Mouse (Mus musculus) c-Kit-positive CD71-negative TER-119-negative erythroid progenitor cells, embryonic 14.5 days (primary cell): ENCODE results near the gene Actl6a.
A peak's percentile ranks its signal among the peaks of the same experiment; 100 is the strongest.
"Not testable (repeated sequence)": the region's sequence is repeated elsewhere in the genome, so short reads cannot be mapped to it uniquely, and the experiment has no call there.

Source experiments
- DNase-seq: peaks from one replicate; pipeline ENCODE4 v3.0.0-alpha.2; 2013; ENCODE audit warnings: low read depth

The Actl6a gene

DNA sequence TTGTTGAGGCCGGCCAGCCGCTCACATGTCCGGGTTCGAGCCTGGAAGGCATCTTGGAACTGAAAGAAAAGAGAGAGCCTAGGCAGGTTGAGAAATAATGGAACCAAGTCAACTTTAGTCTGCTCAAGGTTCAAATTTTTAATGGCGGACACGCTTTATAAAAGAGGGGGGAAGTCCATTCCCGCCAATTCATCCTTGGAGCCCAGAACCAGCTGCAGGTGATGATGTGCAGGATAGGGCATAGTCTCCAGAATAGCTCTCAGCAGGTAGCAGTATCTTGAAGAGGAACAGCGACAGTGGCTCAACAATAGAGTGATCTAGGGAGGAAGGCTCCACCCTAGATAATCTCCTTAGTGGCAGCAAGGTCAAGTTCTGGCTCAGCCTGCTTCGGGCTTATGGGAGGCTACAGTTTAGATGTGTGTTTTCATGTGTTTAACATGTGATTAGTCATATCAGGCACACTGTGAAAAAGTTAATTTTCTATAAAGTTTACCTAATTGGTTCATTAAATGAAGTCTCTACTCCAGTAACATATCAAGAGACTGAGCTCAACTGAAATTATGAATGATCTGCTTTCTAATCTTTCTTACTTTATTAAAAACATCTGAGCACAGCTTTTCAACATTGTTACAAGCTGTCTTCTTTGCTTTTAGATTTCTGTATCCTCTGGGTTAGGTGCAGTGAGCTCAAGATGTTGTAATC, at the start of gene Actl6a:
Gene Actl6a (plus strand): TSS at position 652 of the 702 bp plus-strand sequence.
- DNase-seq, result not testable (repeated sequence)

GRCm38 (mm10) chr3:32656398-32656994, 49.6 kb upstream of the Actl6a start:
- DNase-seq, result no peak

DNA sequence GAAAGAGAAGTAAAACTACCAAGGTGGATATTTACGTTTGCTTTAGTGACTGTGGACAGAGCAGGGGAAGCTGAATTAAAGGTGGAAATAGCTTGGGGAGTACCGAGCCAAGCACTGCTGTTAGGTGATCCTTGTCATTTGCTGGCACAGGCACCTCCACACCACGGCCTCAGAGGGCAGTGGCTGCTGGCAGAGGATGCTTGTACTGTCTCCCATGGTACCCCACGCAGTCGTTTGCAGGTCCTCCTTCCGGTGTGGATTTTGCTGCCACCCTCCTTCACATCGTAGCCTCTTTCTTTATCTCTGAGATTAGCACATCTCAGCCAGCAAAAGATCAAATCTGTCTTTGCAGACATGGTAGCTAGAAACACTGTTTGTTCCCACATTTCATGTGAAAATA, 47.7 kb upstream of the Actl6a start:
- no peak for DNase-seq

DNA sequence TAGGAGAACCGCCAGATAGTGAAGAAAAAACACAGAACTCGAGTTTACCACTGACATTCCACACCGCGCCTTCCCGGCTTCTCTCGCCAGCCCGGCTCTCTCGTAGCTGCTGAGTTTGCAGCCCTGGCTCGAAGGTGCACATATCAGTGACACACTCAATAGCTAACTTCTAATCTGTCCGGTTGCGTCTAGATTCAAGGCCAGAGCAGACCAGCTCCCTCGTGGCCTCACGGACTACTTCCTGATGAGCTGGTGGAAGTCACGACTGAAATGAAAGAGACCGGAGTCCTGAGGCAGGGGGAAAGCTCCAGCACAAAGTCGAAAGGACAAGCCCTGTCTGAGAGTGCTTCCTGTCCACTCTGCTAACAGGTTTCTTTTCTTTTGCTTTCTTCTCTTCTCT, 47.3 kb upstream of the Actl6a start:
- DNase-seq, result no peak

GRCm38 (mm10) chr3:32659506-32659905, 46.6 kb upstream of the Actl6a start:
- no peak for DNase-seq

GRCm38 (mm10) chr3:32660276-32660675, 45.8 kb upstream of the Actl6a start:
- DNase-seq, result peak; percentile 30

- no peak for DNase-seq
Measured at GRCm38 (mm10) chr3:32660831-32661555, 45.1 kb upstream of the Actl6a start.

DNA sequence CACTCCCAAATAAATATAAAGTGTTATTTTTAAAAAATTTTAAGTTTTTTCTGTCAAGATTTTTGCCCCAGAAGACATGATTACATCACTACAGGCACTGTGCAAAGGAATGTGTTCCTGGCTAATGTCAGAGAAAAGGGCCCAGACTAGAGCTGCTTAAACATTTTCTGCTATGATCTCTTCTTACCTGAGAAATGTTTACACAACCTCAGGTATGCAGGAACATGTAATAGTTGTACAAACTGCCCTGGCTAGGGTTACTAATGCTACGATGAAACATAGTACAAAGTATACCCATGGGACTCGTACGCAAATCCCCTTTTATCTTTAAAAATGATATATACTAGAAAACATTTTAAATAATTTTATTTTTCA, 44.6 kb upstream of the Actl6a start:
- DNase-seq, result no peak

GRCm38 (mm10) chr3:32668256-32668959, 37.7 kb upstream of the Actl6a start:
- no peak for DNase-seq

DNA sequence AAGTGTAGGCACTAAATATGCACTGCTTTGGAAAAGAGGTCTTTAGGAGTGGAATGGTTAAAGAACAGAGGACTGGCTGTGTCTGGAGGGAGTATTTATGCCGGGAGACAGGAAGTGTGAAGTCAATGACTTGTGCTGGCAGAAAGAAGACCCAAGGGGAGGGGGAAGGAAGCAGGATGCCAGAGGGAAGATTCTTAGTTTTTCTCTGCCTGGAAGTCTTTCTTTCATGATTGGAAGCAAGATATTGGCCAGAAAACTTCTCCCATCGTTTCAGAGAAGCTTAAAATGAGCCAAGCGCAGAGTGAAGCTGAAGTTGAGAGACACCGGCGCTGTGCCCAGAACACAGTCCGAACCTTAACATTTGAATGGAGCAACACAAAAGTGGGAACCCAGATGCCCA, 36.9 kb upstream of the Actl6a start:
- no peak for DNase-seq

GRCm38 (mm10) chr3:32670196-32670595, 35.9 kb upstream of the Actl6a start:
- no peak for DNase-seq

DNA sequence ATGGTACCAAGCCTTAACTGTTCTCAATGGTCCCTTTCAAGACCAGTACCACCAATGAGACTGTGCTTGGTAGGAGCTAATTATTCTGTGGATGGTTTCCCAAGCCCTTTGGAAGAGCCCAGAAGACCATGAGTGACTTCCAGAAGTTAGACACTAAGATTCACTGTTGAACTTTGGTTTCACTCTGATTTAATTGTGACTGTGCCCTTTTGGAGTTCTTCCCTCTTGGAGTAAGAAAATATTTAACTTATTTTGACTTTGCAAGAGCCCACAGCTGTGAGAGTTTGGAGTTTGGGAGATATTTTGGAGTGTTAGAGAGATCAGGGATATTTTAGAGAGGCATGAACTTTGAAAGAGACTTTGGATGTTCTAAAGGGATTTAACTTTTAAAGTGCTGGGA, 32.9 kb upstream of the Actl6a start:
- no peak for DNase-seq

GRCm38 (mm10) chr3:32676393-32676792, 29.7 kb upstream of the Actl6a start:
- no peak for DNase-seq

DNA sequence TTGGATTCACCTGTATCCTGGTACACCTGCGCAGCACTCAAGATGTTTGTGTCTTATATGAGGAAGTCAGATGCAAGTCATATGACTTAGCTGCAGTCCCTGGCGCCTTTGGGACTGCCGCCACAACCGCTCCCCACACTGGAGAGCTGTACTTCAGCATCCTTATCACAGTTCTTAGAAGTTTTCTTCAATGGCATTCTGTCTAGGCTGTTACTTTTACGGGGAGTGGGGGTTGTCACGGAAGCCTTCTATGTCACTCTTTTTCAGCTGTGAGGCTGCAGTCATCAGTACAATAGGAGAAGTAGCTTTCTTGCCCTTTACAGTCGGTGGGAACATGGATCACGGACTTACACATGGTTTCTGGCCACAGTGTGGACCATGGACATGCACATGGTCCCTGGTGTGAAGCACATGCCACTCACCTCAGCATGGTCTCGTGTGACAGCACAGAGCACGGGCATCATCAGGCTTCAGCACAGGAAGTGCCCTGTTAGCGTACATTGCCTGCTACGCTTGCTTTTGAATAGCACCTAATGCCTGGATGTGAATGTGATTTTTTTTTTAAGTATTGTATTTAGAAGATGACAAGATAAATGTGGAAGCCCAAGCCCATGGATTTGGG, 23.1 kb upstream of the Actl6a start:
- no peak for DNase-seq

GRCm38 (mm10) chr3:32684631-32685030, 21.5 kb upstream of the Actl6a start:
- no peak for DNase-seq

DNA sequence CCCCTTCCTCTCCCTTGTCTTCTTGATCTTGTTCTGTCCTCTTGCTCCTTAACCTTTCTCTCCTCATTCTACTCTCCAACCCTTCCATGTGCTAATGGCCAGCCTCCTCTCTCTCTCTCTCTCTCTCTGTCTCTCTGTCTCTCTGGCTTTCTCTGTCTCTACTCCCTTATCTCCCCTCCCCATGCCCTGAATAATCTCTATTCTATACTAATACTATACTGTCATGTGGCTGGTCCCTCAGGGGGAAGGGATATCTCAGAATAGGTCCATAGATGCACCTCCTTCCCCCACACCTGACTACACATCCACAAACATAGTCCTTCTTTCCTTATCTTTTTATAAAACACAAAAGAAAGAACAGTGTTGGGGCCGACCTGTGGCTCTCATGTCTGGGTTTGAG, 19.6 kb upstream of the Actl6a start:
- no peak for DNase-seq

DNA sequence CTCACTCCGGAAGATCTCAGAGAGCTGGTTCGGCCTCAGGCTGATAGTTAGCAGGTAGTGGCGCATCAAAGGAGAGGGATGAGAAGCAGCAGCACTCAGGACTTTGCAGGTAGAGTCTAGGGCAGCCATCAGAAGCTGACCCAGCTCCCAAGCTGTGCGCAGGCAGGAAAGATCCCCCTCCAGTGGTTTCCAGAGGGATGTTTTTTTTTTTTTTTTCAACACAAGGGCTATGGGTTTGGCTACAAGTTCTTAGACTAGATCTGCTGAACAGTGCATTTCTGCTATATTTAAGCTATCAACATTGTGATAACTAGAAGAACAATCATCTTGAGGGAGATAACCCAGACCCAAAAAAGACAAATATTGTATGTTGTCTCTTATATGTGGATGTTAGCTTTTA, 18.9 kb upstream of the Actl6a start:
- no peak for DNase-seq

GRCm38 (mm10) chr3:32689567-32689999, 16.5 kb upstream of the Actl6a start:
- no peak for DNase-seq

- DNase-seq, result no peak
Measured at GRCm38 (mm10) chr3:32690008-32690407, 16.1 kb upstream of the Actl6a start.

DNA sequence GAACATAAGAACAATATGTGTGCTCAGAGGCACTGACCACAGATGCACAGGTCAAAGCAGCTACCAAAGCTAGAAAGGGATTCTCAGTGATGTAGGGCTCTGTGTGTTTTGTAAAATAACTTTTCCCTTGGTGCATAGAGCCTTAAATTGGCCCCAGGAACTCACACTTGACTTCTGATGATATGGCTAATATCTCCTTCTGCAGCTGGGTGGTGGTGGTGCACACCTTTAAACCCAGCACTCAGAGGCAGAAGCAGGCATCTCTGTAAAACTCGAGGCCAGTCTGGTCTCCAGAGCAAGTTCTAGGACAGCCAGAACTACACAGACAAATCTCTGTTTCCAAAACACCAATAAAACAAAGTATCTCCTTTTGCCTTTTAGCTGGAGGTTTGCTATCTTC, 15.2 kb upstream of the Actl6a start:
- DNase-seq, result no peak

- DNase-seq, result no peak
Measured at GRCm38 (mm10) chr3:32691841-32692240, 14.3 kb upstream of the Actl6a start.

GRCm38 (mm10) chr3:32694211-32694610, 11.9 kb upstream of the Actl6a start:
- DNase-seq, result no peak
